Mouse (Mus musculus) T-helper 17 cell (primary cell): ENCODE results near the gene Tlr7.
"Not testable (repeated sequence)": the region's sequence is repeated elsewhere in the genome, so short reads cannot be mapped to it uniquely, and the experiment has no call there.

Experiments
- in situ Hi-C, 2 experiments: fragments of 300-600 bp; cut with MboI, MseI; formaldehyde crosslinking; loops; 1 replicate in 1 of 2; 2 replicates in 1 of 2; pipeline ENCODE4 v1.15.1; 2025; ENCODE audit warnings: high pct_unique_total_duplicates in 2 of 2

The Tlr7 gene

DNA sequence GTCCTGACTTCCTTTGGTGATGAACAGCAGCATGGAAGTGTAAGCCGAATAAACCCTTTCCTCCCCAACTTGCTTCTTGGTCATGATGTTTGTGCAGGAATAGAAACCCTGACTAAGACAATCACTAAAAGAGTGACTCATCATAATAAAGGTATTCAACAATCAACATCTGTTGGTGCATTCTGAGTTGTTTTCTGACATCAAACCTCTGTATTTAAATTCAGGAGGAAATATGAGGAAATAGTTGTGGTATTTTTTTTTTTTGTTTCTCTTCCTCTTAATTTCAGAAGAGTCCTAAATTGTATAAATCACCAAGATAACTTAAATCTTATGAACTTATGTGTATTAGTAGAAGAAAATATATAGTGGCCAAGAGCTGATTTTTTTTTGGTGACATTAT is 28.3 kb downstream of the Tlr7 start:
- in situ Hi-C loops: not testable (repeated sequence)

DNA sequence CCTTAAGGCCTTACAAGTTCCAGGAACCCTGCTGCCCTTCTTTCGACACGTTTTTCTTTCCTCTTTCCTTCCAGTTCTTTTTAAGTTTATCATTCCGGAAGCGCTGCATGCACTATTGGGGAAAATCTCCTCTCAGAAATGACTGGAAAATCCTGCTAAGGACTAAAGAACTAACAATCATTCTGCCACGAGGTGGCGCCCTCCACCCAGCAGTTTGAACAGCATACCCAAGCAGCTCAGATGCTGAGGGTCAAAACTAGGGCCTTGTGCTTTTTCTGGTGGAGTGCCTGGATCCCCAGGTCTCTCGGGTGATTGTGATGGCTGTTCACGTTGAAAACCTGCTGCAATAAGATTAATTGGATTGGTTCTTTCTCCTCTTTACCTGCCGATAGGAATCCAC is 53.4 kb downstream of the Tlr7 start:
- in situ Hi-C loops: no loop called here

DNA sequence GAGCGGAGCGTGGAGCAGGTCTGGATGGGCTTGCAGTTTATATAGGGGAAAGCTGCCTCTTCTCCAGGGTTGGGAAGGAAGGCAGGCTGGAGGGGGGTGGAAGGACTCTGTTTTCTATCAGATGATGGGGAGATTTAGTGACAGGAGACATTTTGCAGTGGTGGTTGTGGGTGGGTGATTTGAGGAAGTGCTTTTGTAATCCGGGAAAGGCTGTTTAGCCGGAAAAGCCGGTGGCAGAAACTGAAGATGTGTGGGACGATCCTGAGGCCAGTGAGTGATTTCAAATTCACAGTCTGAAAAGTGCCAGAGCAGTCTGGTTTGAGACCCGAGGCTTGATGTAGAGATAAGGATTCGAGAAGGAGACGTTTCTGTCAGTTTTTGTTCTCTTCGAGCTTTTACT is 53.8 kb downstream of the Tlr7 start:
- in situ Hi-C loops: no loop called here

DNA sequence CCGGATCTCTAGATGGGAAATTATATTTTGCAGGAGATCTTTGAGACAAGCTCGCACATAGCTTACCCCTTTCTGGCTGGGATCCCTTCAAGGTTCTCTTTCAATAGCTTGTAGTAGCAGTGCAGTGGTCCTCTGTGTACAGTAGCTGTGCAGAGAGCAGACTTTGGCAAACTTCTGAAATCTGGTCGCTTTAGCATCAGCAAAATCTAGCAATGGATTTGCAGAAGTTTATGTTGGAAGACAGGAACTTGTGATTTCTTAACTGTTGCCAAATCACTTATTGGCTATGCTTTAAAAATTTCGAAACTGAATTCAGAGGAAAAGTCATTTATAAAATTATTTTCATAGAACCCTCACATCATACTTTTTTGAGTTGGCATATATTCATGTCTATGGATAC is 66.3 kb downstream of the Tlr7 start, which contains the start of gene Tlr8:
Gene Tlr8 (minus strand): TSS at position 244 of the 400 bp plus-strand sequence.
- in situ Hi-C loops: no loop called here

DNA sequence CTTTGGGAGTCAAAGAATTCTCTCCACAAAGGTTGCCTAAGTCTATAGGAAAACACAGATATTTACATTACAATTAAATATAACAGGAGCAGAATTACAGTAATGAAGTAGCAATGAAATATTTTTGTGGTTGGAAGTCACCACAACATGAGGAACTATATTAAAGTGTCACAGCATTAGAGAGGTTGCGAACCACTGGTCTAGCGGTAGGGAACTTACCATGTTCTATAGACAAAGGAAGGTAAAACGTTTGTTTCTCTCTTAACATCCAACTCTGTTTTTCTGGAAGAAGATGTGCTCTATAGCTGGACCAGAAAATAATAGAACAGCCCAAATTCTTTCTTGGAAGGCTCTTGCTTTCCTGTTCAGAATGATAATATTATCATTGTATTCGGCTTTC is 66.8 kb downstream of the Tlr7 start:
- in situ Hi-C loops: no loop called here
